Mouse (Mus musculus) myocyte (in vitro differentiated cells): Measurements from ENCODE around the gene Hspd1. TPM values are rescaled to one million over a fixed set of nuclear protein-coding genes. Genes with fewer than 3 reads are reported as not detected.
A peak's percentile ranks its signal among the peaks of the same experiment; 100 is the strongest.
"Not testable (repeated sequence)": the region's sequence is repeated elsewhere in the genome, so short reads cannot be mapped to it uniquely, and the experiment has no call there.

ENCODE experiments used
- H3K27me3 ChIP-seq: one replicate; pipeline ENCODE4 v1.6.1; 2011; ENCODE audit not compliant: control insufficient read depth, insufficient read depth, insufficient read length
- H3K36me3 ChIP-seq: one replicate; pipeline ENCODE4 v1.6.1; 2011; ENCODE audit not compliant: control insufficient read depth, insufficient read depth
- H3K4me2 ChIP-seq: one replicate; pipeline ENCODE4 v1.6.1; 2011; ENCODE audit warnings: low read depth, control low read depth
- H3K4me3 ChIP-seq: one replicate; pipeline ENCODE4 v1.5.1; 2011; ENCODE audit warnings: mild to moderate bottlenecking, control low read depth, moderate library complexity
- H3K79me2 ChIP-seq: one replicate; pipeline ENCODE4 v1.6.1; 2011; ENCODE audit not compliant: control insufficient read depth, insufficient read depth
- H3ac ChIP-seq: one replicate; pipeline ENCODE4 v1.6.1; 2011; ENCODE audit not compliant: control insufficient read depth, insufficient read length
- CEBPB ChIP-seq: IDR thresholded peaks from 2 replicates; pipeline ENCODE4 v1.6.1; 2011; ENCODE audit warnings: mild to moderate bottlenecking, moderate library complexity; ENCODE audit not compliant: poor library complexity, insufficient read depth, severe bottlenecking
- E2F4 ChIP-seq: IDR thresholded peaks from one replicate; pipeline ENCODE4 v1.6.1; 2011; ENCODE audit warnings: mild to moderate bottlenecking, control low read depth, moderate library complexity; ENCODE audit not compliant: insufficient read depth
- MAX ChIP-seq: IDR thresholded peaks from one replicate; pipeline ENCODE4 v1.6.1; 2011; ENCODE audit warnings: low read depth, mild to moderate bottlenecking, control low read depth
- MYOD1 ChIP-seq, 3 experiments: IDR thresholded peaks; one replicate each; pipeline ENCODE4 v1.6.1; 2011; ENCODE audit warnings: control low read depth in 2 of 3, low read depth in 2 of 3, mild to moderate bottlenecking in 2 of 3, moderate library complexity in 1 of 3; ENCODE audit not compliant: insufficient read length in 2 of 3, control insufficient read depth in 1 of 3
- MYOG ChIP-seq, 3 experiments: IDR thresholded peaks; one replicate each; pipeline ENCODE4 v1.6.1; 2011; ENCODE audit warnings: control low read depth in 2 of 3, low read depth in 2 of 3, mild to moderate bottlenecking in 2 of 3; ENCODE audit not compliant: insufficient read length in 2 of 3, control insufficient read depth in 1 of 3, insufficient read depth in 1 of 3
- POLR2A ChIP-seq: IDR thresholded peaks from one replicate; pipeline ENCODE4 v1.6.1; 2011; ENCODE audit warnings: low read depth, mild to moderate bottlenecking, control low read depth, moderate library complexity; ENCODE audit not compliant: insufficient read length
- POLR2AphosphoS2 ChIP-seq: IDR thresholded peaks from one replicate; pipeline ENCODE4 v1.6.1; 2011; ENCODE audit warnings: low read depth, control low read depth; ENCODE audit not compliant: insufficient read length
- REST ChIP-seq: IDR thresholded peaks from one replicate; pipeline ENCODE4 v1.6.1; 2011; ENCODE audit warnings: mild to moderate bottlenecking, control low read depth, moderate library complexity; ENCODE audit not compliant: insufficient read depth, insufficient read length
- SRF ChIP-seq: IDR thresholded peaks from one replicate; pipeline ENCODE4 v1.6.1; 2011; ENCODE audit warnings: low read depth; ENCODE audit not compliant: control insufficient read depth, insufficient read length
- TCF12 ChIP-seq: IDR thresholded peaks from one replicate; pipeline ENCODE4 v1.6.1; 2011; ENCODE audit warnings: mild to moderate bottlenecking, control low read depth; ENCODE audit not compliant: poor library complexity, insufficient read depth, severe bottlenecking
- TCF3 ChIP-seq: IDR thresholded peaks from one replicate; pipeline ENCODE4 v1.6.1; 2011; ENCODE audit warnings: low read depth, control low read depth; ENCODE audit not compliant: insufficient read length
- USF1 ChIP-seq: IDR thresholded peaks from one replicate; pipeline ENCODE4 v1.6.1; 2011; ENCODE audit warnings: low read depth, mild to moderate bottlenecking, control low read depth, moderate library complexity
- polyA plus RNA-seq: library from polyadenylated mRNA; unstranded; fragments of >200 nt; fragmentation: generic; extraction: Trizol; gene quantifications from one replicate; pipeline ENCODE4 v1.2.1, GENCODE M21; 2012; ENCODE audit warnings: missing spikeins

Gene Hspd1
- polyA plus RNA-seq, 1 experiment: 132 TPM

- Histone ChIP-seq H3K27me3 (no peaks in the 10 kb centered on the region), H3ac (peak overlapping the region; percentile 84), H3K36me3 (no peaks in the 10 kb centered on the region), H3K79me2 (peaks cover 50% of the 10 kb centered on the region), H3K4me2 (peak overlapping the region; percentile 85), H3K4me3 (peak overlapping the region; percentile 60)
- TF ChIP-seq REST (no peak), POLR2AphosphoS2 (no peak), USF1 (no peak), E2F4 (no peak), CEBPB (no peak), MYOG (IDR thresholded peaks at IDR 0.05; ENCODE audit: control insufficient read depth in 1 of 3, insufficient read depth in 1 of 3, insufficient read length in 2 of 3, low read depth in 2 of 3) (peak; percentile 28 to 74 (median 59)), SRF (no peak), MYOD1 (IDR thresholded peaks at IDR 0.05; ENCODE audit: control insufficient read depth in 1 of 3, insufficient read length in 2 of 3, low read depth in 2 of 3) (peak; percentile 3 to 62 (median 54)), POLR2A (peak; percentile 48), MAX (no peak), TCF12 (no peak), TCF3 (peak; percentile 12)
Observed at GRCm38 (mm10) chr1:55131424-55132014, 43.5 kb upstream of the Hspd1 start.

GRCm38 (mm10) chr1:55130943-55131401, 42.9 kb upstream of the Hspd1 start, which contains the start of gene Mob4:
Gene Mob4, plus strand, starts transcription at chr1:55131231.
- peak within 1 kb of the TSS; percentile 60 for H3K4me3 ChIP-seq
- H3ac ChIP-seq: peak within 1 kb of the TSS; percentile 84
- peaks cover 45% of the 10 kb centered on the region for H3K79me2 ChIP-seq
- no peaks in the 10 kb centered on the region for H3K27me3 ChIP-seq
- H3K36me3 ChIP-seq: no peaks in the 10 kb centered on the region
- TF ChIP-seq MYOD1 (IDR thresholded peaks at IDR 0.05; ENCODE audit: control insufficient read depth in 1 of 3, insufficient read length in 2 of 3, low read depth in 2 of 3): peak in 2 of 3 experiments; percentile 38 to 75
- TF ChIP-seq POLR2A: peak; percentile 88
- TF ChIP-seq USF1: peak; percentile 3
- peak; percentile 87 for TF ChIP-seq POLR2AphosphoS2
- no peak for TF ChIP-seq CEBPB
- no peak for TF ChIP-seq TCF12
- TF ChIP-seq MYOG (IDR thresholded peaks at IDR 0.05; ENCODE audit: control insufficient read depth in 1 of 3, insufficient read depth in 1 of 3, insufficient read length in 2 of 3, low read depth in 2 of 3): peak; percentile 39 to 74 (median 44)
- TF ChIP-seq TCF3: no peak
- no peak for TF ChIP-seq E2F4
- TF ChIP-seq REST: peak; percentile 46
- TF ChIP-seq SRF: no peak
- TF ChIP-seq MAX: no peak
- peak within 1 kb of the TSS; percentile 89 for H3K4me2 ChIP-seq

- peaks cover 39% of the 10 kb centered on the region for H3K79me2 ChIP-seq
- H3ac ChIP-seq: peak overlapping the region; percentile 84
- H3K27me3 ChIP-seq: no peaks in the 10 kb centered on the region
- no peak for TF ChIP-seq MYOG (IDR thresholded peaks at IDR 0.05; ENCODE audit: control insufficient read depth in 1 of 3, insufficient read depth in 1 of 3, insufficient read length in 2 of 3, low read depth in 2 of 3)
- no peak for TF ChIP-seq SRF
- TF ChIP-seq MYOD1 (IDR thresholded peaks at IDR 0.05; ENCODE audit: control insufficient read depth in 1 of 3, insufficient read length in 2 of 3, low read depth in 2 of 3): no peak
- no peak for TF ChIP-seq POLR2AphosphoS2
- TF ChIP-seq E2F4: no peak
- no peak for TF ChIP-seq CEBPB
- TF ChIP-seq REST: no peak
- no peak for TF ChIP-seq USF1
- TF ChIP-seq POLR2A: no peak
- no peak for TF ChIP-seq MAX
- TF ChIP-seq TCF12: no peak
- no peak for TF ChIP-seq TCF3
- H3K4me2 ChIP-seq: peak overlapping the region; percentile 89
- no peaks in the 10 kb centered on the region for H3K36me3 ChIP-seq
- H3K4me3 ChIP-seq: peak overlapping the region; percentile 60
Observed at GRCm38 (mm10) chr1:55130190-55130916, 42.3 kb upstream of the Hspd1 start.

GRCm38 (mm10) chr1:55129716-55130115, 41.7 kb upstream of the Hspd1 start:
- no peak overlapping the region for H3K4me3 ChIP-seq
- no peak overlapping the region for H3K4me2 ChIP-seq
- peaks cover 32% of the 10 kb centered on the region for H3K79me2 ChIP-seq
- H3K36me3 ChIP-seq: no peaks in the 10 kb centered on the region
- H3K27me3 ChIP-seq: no peaks in the 10 kb centered on the region
- H3ac ChIP-seq: no peak overlapping the region
- TF ChIP-seq POLR2A: no peak
- TF ChIP-seq REST: no peak
- TF ChIP-seq E2F4: no peak
- no peak for TF ChIP-seq TCF12
- no peak for TF ChIP-seq USF1
- no peak for TF ChIP-seq MYOG (IDR thresholded peaks at IDR 0.05; ENCODE audit: control insufficient read depth in 1 of 3, insufficient read depth in 1 of 3, insufficient read length in 2 of 3, low read depth in 2 of 3)
- TF ChIP-seq POLR2AphosphoS2: no peak
- TF ChIP-seq SRF: no peak
- TF ChIP-seq TCF3: no peak
- no peak for TF ChIP-seq MAX
- TF ChIP-seq CEBPB: no peak
- TF ChIP-seq MYOD1 (IDR thresholded peaks at IDR 0.05; ENCODE audit: control insufficient read depth in 1 of 3, insufficient read length in 2 of 3, low read depth in 2 of 3): no peak

GRCm38 (mm10) chr1:55124136-55124535, 36.1 kb upstream of the Hspd1 start:
- not testable (repeated sequence) for H3K27me3 ChIP-seq, H3K4me3 ChIP-seq, H3K36me3 ChIP-seq, H3ac ChIP-seq, H3K79me2 ChIP-seq, H3K4me2 ChIP-seq
